Mouse (Mus musculus): ENCODE data around the gene Ankle2. TPM values are rescaled to one million over a fixed set of nuclear protein-coding genes. Genes with fewer than 3 reads are reported as not detected.
A peak's percentile ranks its signal among the peaks of the same experiment; 100 is the strongest.

The Ankle2 gene
- polyA plus RNA-seq, 1 experiment from 2014 or later, result 32.7 TPM

DNA sequence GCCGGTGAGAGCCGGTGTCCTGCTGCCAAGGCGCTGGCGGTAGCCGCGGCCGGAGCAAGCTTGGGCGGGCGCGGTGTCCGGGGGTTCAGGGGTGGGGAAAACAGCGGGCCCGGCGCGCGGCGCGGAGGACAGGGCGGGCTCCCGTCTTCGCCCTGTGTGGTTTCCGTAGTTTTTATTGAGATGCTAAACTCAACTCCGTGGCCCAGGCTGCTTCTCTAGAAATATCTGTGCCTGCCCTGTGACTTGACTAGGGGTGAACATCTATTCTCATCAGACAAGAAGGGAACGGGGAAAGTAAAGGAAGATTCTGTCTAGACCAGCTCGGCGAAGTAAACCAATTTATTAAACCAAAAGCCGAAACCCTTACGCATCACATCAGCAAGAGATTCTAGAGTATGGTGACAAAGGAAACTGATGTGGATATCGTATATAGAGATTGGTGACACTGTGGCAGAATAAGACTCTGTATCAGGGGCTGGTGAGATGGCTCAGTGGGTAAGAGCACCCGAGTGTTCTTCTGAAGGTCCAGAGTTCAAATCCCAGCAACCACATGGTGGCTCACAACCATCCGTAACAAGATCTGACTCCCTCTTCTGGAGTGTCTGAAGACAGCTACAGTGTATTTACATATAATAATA lies 55.8 kb downstream of the Ankle2 start:
- Histone ChIP-seq H3K36me3 (replicated peaks) (peaks cover 33% of the 10 kb centered on the region), H3K27ac (replicated peaks) (peak overlapping the region; percentile 92), H3K9me3 (no peaks in the 10 kb centered on the region), H3K4me1 (peaks cover 22% of the 10 kb centered on the region), H3K27me3 (replicated peaks; ENCODE audit: low read depth, poor library complexity, severe bottlenecking) (peaks cover 27% of the 10 kb centered on the region), H3K4me3 (peak overlapping the region; percentile 80)
- DNase-seq (ENCODE audit: low spot score), result no peak
- WGBS, result 4% methylated on average over 31 of the region's 31 CpGs

GRCm38 (mm10) chr5:110287084-110287475 lies 56.3 kb downstream of the Ankle2 start:
- 77% methylated on average over 2 of the region's 2 CpGs for WGBS
- no peak for DNase-seq (ENCODE audit: low spot score)
- Histone ChIP-seq H3K36me3 (replicated peaks) (peaks cover 38% of the 10 kb centered on the region), H3K9me3 (no peaks in the 10 kb centered on the region), H3K4me3 (peak overlapping the region; percentile 80), H3K4me1 (peaks cover 22% of the 10 kb centered on the region), H3K27ac (replicated peaks) (no peak overlapping the region), H3K27me3 (replicated peaks; ENCODE audit: low read depth, poor library complexity, severe bottlenecking) (peaks cover 27% of the 10 kb centered on the region)

GRCm38 (mm10) chr5:110291649-110292048 lies 60.8 kb downstream of the Ankle2 start:
- 92% methylated on average over 1 of the region's 1 CpGs for WGBS
- H3K9me3 ChIP-seq, result no peaks in the 10 kb centered on the region
- no peaks in the 10 kb centered on the region for H3K27me3 ChIP-seq (replicated peaks; ENCODE audit: low read depth, poor library complexity, severe bottlenecking)
- H3K4me1 ChIP-seq, result peaks cover 11% of the 10 kb centered on the region
- H3K27ac ChIP-seq (replicated peaks), result no peak overlapping the region
- H3K36me3 ChIP-seq (replicated peaks), result peaks cover 81% of the 10 kb centered on the region
- DNase-seq (ENCODE audit: low spot score), result no peak
- H3K4me3 ChIP-seq, result no peak overlapping the region

DNA sequence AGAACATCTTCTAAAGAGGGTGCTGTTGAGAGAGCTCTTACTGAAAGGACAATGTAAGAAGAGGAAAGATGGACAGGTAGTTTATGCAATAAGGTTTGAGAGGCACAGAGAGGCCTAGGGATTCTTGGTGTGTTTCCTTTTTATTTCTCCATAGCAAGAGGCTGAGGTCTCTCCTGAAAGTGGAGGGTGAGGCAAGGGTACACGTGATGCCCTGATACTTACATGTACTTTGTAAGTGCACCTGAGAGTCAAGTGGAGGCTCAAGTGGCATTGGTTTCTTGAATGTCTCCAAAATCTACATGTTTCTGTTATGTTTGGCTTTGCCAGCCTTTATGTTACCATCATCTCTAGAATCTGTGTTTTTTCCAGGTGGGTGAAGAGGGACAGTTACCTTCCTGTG lies 65.8 kb downstream of the Ankle2 start:
- H3K4me3 ChIP-seq, result no peak overlapping the region
- H3K27me3 ChIP-seq (replicated peaks; ENCODE audit: low read depth, poor library complexity, severe bottlenecking), result no peaks in the 10 kb centered on the region
- no peaks in the 10 kb centered on the region for H3K4me1 ChIP-seq
- H3K27ac ChIP-seq (replicated peaks), result no peak overlapping the region
- no peaks in the 10 kb centered on the region for H3K9me3 ChIP-seq
- H3K36me3 ChIP-seq (replicated peaks), result peaks cover 97% of the 10 kb centered on the region
- 89% methylated on average over 1 of the region's 1 CpGs for WGBS
- no peak for DNase-seq (ENCODE audit: low spot score)

DNA sequence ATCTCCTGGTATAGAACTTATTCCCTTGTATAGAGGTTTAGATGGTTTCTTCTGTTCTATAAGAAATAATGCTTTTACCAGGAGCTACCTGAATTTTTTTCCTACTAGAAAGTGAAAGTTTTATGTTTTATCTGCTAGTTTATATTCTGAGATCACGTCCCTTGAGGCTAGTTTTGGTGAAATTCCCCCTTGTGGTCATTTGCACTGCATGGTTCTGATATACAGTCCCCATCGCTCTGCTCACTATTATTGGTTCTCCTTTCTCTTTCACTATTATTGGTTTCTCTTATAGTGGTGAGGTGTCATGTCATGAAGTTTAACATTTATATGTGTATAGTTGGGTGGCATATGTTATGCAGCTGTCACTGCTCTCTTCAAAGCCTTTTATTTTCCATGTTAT lies 69.8 kb downstream of the Ankle2 start:
- Histone ChIP-seq H3K27me3 (replicated peaks; ENCODE audit: low read depth, poor library complexity, severe bottlenecking) (no peaks in the 10 kb centered on the region), H3K4me1 (no peaks in the 10 kb centered on the region), H3K9me3 (no peaks in the 10 kb centered on the region), H3K27ac (replicated peaks) (no peak overlapping the region), H3K4me3 (no peak overlapping the region), H3K36me3 (replicated peaks) (peaks cover 99% of the 10 kb centered on the region)
- DNase-seq (ENCODE audit: low spot score), result no peak
- 92% methylated on average over 2 of the region's 2 CpGs for WGBS

Other genes with a start within 250 kb of the Ankle2 start
- 20.9 and 23.4 TPM in 2 replicates for gene Zfp932, start 234.5 kb upstream of the Ankle2 start, polyA plus RNA-seq (2016; fragmentation: Nextera tagmentation; extraction: Ambion mirVana)
- 4.8 and 5.9 TPM in 2 replicates for gene Gm17655, start 158.5 kb upstream of the Ankle2 start, polyA plus RNA-seq (2016; fragmentation: Nextera tagmentation; extraction: Ambion mirVana)
- gene Gm35315, start 136.6 kb upstream of the Ankle2 start, polyA plus RNA-seq (2016; fragmentation: Nextera tagmentation; extraction: Ambion mirVana), result 2.0 and 2.4 TPM in 2 replicates
- gene Plcxd1, start 131.0 kb upstream of the Ankle2 start, polyA plus RNA-seq (2016; fragmentation: Nextera tagmentation; extraction: Ambion mirVana), result 2.0 and 3.2 TPM in 2 replicates
- gene Gtpbp6, start 122.8 kb upstream of the Ankle2 start, polyA plus RNA-seq (2016; fragmentation: Nextera tagmentation; extraction: Ambion mirVana), result 33.3 and 35.6 TPM in 2 replicates
- 5.5 and 5.7 TPM in 2 replicates for gene Zfp605, start 120.9 kb upstream of the Ankle2 start, polyA plus RNA-seq (2016; fragmentation: Nextera tagmentation; extraction: Ambion mirVana)
- 45.1 and 48.6 TPM in 2 replicates for gene Chfr, start 95.2 kb upstream of the Ankle2 start, polyA plus RNA-seq (2016; fragmentation: Nextera tagmentation; extraction: Ambion mirVana)
- 19.9 and 20.6 TPM in 2 replicates for gene Golga3, start 54.3 kb upstream of the Ankle2 start, polyA plus RNA-seq (2016; fragmentation: Nextera tagmentation; extraction: Ambion mirVana)
- 95.3 and 96.3 TPM in 2 replicates for gene Pgam5, start 38.9 kb downstream of the Ankle2 start, polyA plus RNA-seq (2016; fragmentation: Nextera tagmentation; extraction: Ambion mirVana)
- 10.6 and 12.4 TPM in 2 replicates for gene Pxmp2, start 55.2 kb downstream of the Ankle2 start, polyA plus RNA-seq (2016; fragmentation: Nextera tagmentation; extraction: Ambion mirVana)
- 47.5 and 54.1 TPM in 2 replicates for gene Pole, start 55.3 kb downstream of the Ankle2 start, polyA plus RNA-seq (2016; fragmentation: Nextera tagmentation; extraction: Ambion mirVana)
- gene P2rx2, start 112.2 kb downstream of the Ankle2 start, polyA plus RNA-seq (2016; fragmentation: Nextera tagmentation; extraction: Ambion mirVana), result 0.87 and 0.95 TPM in 2 replicates
- not detected in 2 replicates for gene Lrcol1, start 113.7 kb downstream of the Ankle2 start, polyA plus RNA-seq (2016; fragmentation: Nextera tagmentation; extraction: Ambion mirVana)
- 21.5 and 23.5 TPM in 2 replicates for gene Fbrsl1, start 217.5 kb downstream of the Ankle2 start, polyA plus RNA-seq (2016; fragmentation: Nextera tagmentation; extraction: Ambion mirVana)